Comparison of ENCODE assay signal across 8 mouse cellular contexts in genomic region chr3:84155558-84156006, GRCm38 (mm10). TPM values are rescaled to one million over a fixed set of nuclear protein-coding genes. Genes with fewer than 3 reads are reported as not detected.
A peak's percentile ranks its signal among the peaks of the same experiment; 100 is the strongest.
DNase-seq lines count a peak whose midpoint lies in the region; ATAC-seq and TF ChIP-seq lines count a peak whose summit lies in the region.

Mnd1 (minus strand) TSS chr3:84155786.

- H3K27me3 ChIP-seq in hindbrain, postnatal 0 days (ENCODE audit: insufficient read depth, low read length) = no peaks in the 10 kb centered on the region

- H3K27ac ChIP-seq in gastrocnemius, adult 2 months = peak within 1 kb of the TSS; percentile 66
- H3K27ac ChIP-seq in hindbrain, postnatal 0 days = no peak within 1 kb of the TSS
- H3K27ac ChIP-seq in left cerebral cortex, adult 2 months = no peak within 1 kb of the TSS

- WGBS in hindbrain, postnatal 0 days = under 1% methylated on average over 29 of the region's 29 CpGs

- H3K36me3 ChIP-seq in hindbrain, postnatal 0 days (ENCODE audit: insufficient read depth, low read length) = peaks cover 11% of the 10 kb centered on the region; the same call in 1 of the 2 replicates

- H3K4me3 ChIP-seq in gastrocnemius, adult 2 months = peak within 1 kb of the TSS; percentile 90
- peak within 1 kb of the TSS; percentile 56 for H3K4me3 ChIP-seq in hindbrain, postnatal 0 days (ENCODE audit: low read length)
- H3K4me3 ChIP-seq in left cerebral cortex, adult 2 months = peak within 1 kb of the TSS; percentile 61

- peak; percentile 97 for TF ChIP-seq CTCF in gastrocnemius, adult 2 months (IDR thresholded peaks at IDR 0.05)
- peak; percentile 94 for TF ChIP-seq CTCF in hindbrain, postnatal 0 days (IDR thresholded peaks at IDR 0.05; ENCODE audit: low read depth)
- peak; percentile 85 for TF ChIP-seq CTCF in left cerebral cortex, adult 2 months (IDR thresholded peaks at IDR 0.05)

- H3K9me3 ChIP-seq in hindbrain, postnatal 0 days (ENCODE audit: low read length) = no peaks in the 10 kb centered on the region

- H3K9ac ChIP-seq in hindbrain, postnatal 0 days (replicated peaks; ENCODE audit: low read length) = peak within 1 kb of the TSS; percentile 54

- intact Hi-C loops in gastrocnemius, adult 2 months (cut with DNase I) = loop anchor here (10.0 kb wide), 1 partner anchor 211 kb away; no protein-coding TSS in a partner anchor
- intact Hi-C loops in left cerebral cortex, adult 2 months (cut with DNase I) = no loop called here

- peak; percentile 99 for ATAC-seq in common myeloid progenitor, adult 5-6 weeks (replicated peaks; ENCODE audit: low read depth, poor library complexity, severe bottlenecking)
- peak; percentile 99 for ATAC-seq in hindbrain, postnatal 0 days
- ATAC-seq in megakaryocyte, adult 5-6 weeks (ENCODE audit: poor library complexity, severe bottlenecking) = peak; percentile 100

- H3K4me1 ChIP-seq in hindbrain, postnatal 0 days (ENCODE audit: insufficient read depth, low read length) = no peaks in the 10 kb centered on the region

- H3K4me2 ChIP-seq in hindbrain, postnatal 0 days (ENCODE audit: low read depth, low read length) = peak within 1 kb of the TSS; percentile 95

- DNase-seq in ZHBTc4 (ENCODE audit: low read depth, low spot score) = peak; percentile 98
- DNase-seq in gastrocnemius, adult 2 months = peak; percentile 99
- DNase-seq in hindbrain, postnatal 0 days (ENCODE audit: low spot score) = peak; percentile 96
- DNase-seq in left cerebral cortex, adult 2 months (ENCODE audit: extremely low spot score in 1 of 2, low spot score in 2 of 2) = peak; percentile 93 to 95
- DNase-seq in right cerebral cortex, adult 2 months (ENCODE audit: low spot score in 2 of 2) = peak; percentile 95 to 96
- DNase-seq in urinary bladder, postnatal 14 days (ENCODE audit: low spot score) = peak; percentile 100

RNA-seq across cellular contexts. Expression of gene Mnd1, which starts in this region (rescaled TPM):
- 16.3 and 45.1 TPM in 2 replicates for total RNA-seq in common myeloid progenitor, adult 5-6 weeks (2017)
- total RNA-seq in gastrocnemius, adult 2 months (2021) = 1 to 10 TPM; 1.4 to 1.6 TPM
- total RNA-seq in hindbrain, postnatal 0 days (2014; rRNA removed) = 0.73 and 0.79 TPM in 2 replicates
- polyA plus RNA-seq in hindbrain, postnatal 0 days (2015; fragmentation: Nextera tagmentation; extraction: Ambion mirVana) = 3.7 and 3.9 TPM in 2 replicates
- under 1 TPM; 0.68 to 0.96 TPM for total RNA-seq in left cerebral cortex, adult 2 months (2021)
- total RNA-seq in megakaryocyte, adult 5-6 weeks (2015) = 5.8 and 7.1 TPM in 2 replicates
- total RNA-seq in megakaryocyte, adult 5-6 weeks (2017) = 7.4 and 7.6 TPM in 2 replicates

Comparison
In these comparisons a context has a peak if more than half of its experiments do, and no peak if none do; other contexts are left out.
1. Peak in DNase-seq and H3K4me3 ChIP-seq in left cerebral cortex, adult 2 months; RNA of the gene not detected or under 1 TPM.